Mouse (Mus musculus): Measurements from ENCODE around the gene Plek2. TPM values are rescaled to one million over a fixed set of nuclear protein-coding genes. Genes with fewer than 3 reads are reported as not detected.

The Plek2 gene
- polyA plus RNA-seq, 1 experiment = 0.54 TPM

DNA sequence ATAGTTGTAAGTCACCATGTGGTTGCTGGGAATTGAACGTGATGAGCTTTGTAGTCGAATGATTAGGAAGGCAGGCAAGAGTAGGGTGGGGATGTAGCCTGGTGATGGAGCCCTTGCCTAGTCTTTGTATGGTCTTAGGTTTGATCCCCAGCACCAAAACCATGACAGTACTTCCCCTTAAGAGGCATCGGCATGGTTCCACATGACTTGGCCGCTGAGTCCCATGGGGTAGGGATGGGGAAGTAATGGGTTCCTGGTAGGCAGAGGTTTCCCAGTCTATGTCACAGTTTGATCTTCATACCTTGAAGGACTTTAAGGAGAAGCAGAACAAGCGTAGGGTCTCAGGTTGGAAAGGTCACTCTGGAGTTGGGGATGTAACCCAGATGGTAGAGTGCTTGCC is 5.3 kb downstream of the Plek2 start:
- H3K4me3 ChIP-seq (ENCODE audit: extremely low read depth, insufficient read depth, insufficient read length) = no peak overlapping the region
- TF ChIP-seq POLR2A (IDR thresholded peaks at IDR 0.05; ENCODE audit: low read depth, low read length) (no peak), CTCF (IDR thresholded peaks at IDR 0.05; ENCODE audit: extremely low read depth, insufficient read depth, insufficient read length, insufficient replicate concordance) (no peak)
- 68% methylated on average over 5 of the region's 5 CpGs for WGBS
- no peaks in the 10 kb centered on the region for H3K27me3 ChIP-seq (ENCODE audit: control insufficient read depth, insufficient read depth, low read length)
- DNase-seq (ENCODE audit: low read depth in 1 of 2, low spot score in 2 of 2) = peak in 1 of 2 experiments; percentile 69
- no peaks in the 10 kb centered on the region for H3K4me1 ChIP-seq (ENCODE audit: control insufficient read depth, insufficient read depth, insufficient read length)
- H3K27ac ChIP-seq (ENCODE audit: insufficient read depth, low read length) = no peak overlapping the region
- no peaks in the 10 kb centered on the region for H3K36me3 ChIP-seq (ENCODE audit: control insufficient read depth, insufficient read depth, low read length)

DNA sequence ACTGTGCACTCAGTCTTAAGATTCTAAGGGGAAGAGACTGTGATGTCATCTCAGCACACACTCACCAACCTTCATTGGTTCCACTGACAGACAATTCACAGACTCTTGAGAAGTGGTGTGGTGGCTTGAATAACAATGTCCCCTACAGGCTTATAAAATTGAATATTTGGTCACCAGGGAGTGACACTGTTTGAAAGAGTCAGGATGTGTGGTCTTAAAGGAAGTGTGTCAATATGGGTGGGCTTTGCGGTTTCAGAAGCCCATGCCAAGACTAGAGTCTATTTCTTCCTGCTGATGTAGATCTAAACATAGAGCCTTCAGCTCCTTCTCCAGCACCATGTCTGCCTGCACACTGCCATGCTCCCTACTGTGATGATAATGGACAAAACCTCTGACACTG is 8.9 kb downstream of the Plek2 start:
- no peaks in the 10 kb centered on the region for H3K27me3 ChIP-seq (ENCODE audit: control insufficient read depth, insufficient read depth, low read length)
- 83% methylated on average over 1 of the region's 1 CpGs for WGBS
- TF ChIP-seq POLR2A (IDR thresholded peaks at IDR 0.05; ENCODE audit: low read depth, low read length) (no peak), CTCF (IDR thresholded peaks at IDR 0.05; ENCODE audit: extremely low read depth, insufficient read depth, insufficient read length, insufficient replicate concordance) (no peak)
- no peaks in the 10 kb centered on the region for H3K4me1 ChIP-seq (ENCODE audit: control insufficient read depth, insufficient read depth, insufficient read length)
- no peak overlapping the region for H3K4me3 ChIP-seq (ENCODE audit: extremely low read depth, insufficient read depth, insufficient read length)
- H3K36me3 ChIP-seq (ENCODE audit: control insufficient read depth, insufficient read depth, low read length) = no peaks in the 10 kb centered on the region
- DNase-seq (ENCODE audit: low read depth in 1 of 2, low spot score in 2 of 2) = no peak
- H3K27ac ChIP-seq (ENCODE audit: insufficient read depth, low read length) = no peak overlapping the region

DNA sequence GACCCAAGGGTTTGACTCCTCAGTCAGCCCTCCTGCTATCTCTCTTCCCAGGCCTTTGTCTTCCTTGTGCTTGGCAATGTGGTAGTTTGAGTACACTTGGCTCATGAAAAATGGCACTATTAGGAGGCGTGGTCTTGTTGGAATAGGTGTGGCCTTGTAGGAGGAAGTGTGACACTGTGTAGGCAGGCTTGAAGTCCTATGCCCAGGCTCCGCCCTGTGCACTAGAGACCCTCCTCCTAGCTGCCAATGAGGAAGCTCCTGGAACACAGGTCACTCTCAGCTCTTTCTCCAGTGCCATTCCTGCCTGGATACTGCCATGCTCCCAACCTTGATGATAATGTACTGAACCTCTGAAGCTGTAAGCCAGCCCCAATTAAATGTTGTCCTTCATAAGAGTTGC is 15.6 kb downstream of the Plek2 start:
- Histone ChIP-seq H3K4me3 (ENCODE audit: extremely low read depth, insufficient read depth, insufficient read length) (no peak overlapping the region), H3K27ac (ENCODE audit: insufficient read depth, low read length) (no peak overlapping the region), H3K27me3 (ENCODE audit: control insufficient read depth, insufficient read depth, low read length) (no peaks in the 10 kb centered on the region), H3K4me1 (ENCODE audit: control insufficient read depth, insufficient read depth, insufficient read length) (no peaks in the 10 kb centered on the region), H3K36me3 (ENCODE audit: control insufficient read depth, insufficient read depth, low read length) (peaks cover 4% of the 10 kb centered on the region)
- DNase-seq (ENCODE audit: low read depth in 1 of 2, low spot score in 2 of 2) = no peak
- 84% methylated on average over 2 of the region's 2 CpGs for WGBS
- TF ChIP-seq POLR2A (IDR thresholded peaks at IDR 0.05; ENCODE audit: low read depth, low read length) (no peak), CTCF (IDR thresholded peaks at IDR 0.05; ENCODE audit: extremely low read depth, insufficient read depth, insufficient read length, insufficient replicate concordance) (no peak)

DNA sequence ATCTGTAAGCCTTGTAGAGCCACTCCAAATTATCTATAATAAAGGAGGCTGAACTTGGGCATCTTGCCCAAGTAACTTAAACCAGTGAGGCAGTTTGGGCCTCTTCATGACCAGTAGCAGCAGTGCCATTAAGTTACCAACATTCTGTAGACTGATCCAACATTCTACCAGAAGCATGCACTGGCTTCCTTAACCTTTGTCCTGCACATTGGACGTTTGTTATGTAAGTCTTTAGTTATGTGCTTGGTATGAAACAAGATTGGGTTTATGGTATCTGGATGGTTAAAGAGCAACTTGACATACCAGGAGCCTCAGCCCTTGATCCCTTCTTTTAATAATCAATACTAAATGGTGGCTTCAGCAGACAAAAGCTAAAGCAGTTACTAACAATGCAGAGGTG is 16.7 kb downstream of the Plek2 start:
- Histone ChIP-seq H3K36me3 (ENCODE audit: control insufficient read depth, insufficient read depth, low read length) (peaks cover 11% of the 10 kb centered on the region), H3K27ac (ENCODE audit: insufficient read depth, low read length) (no peak overlapping the region), H3K27me3 (ENCODE audit: control insufficient read depth, insufficient read depth, low read length) (no peaks in the 10 kb centered on the region), H3K4me1 (ENCODE audit: control insufficient read depth, insufficient read depth, insufficient read length) (no peaks in the 10 kb centered on the region), H3K4me3 (ENCODE audit: extremely low read depth, insufficient read depth, insufficient read length) (no peak overlapping the region)
- TF ChIP-seq POLR2A (IDR thresholded peaks at IDR 0.05; ENCODE audit: low read depth, low read length) = no peak
- TF ChIP-seq CTCF (IDR thresholded peaks at IDR 0.05; ENCODE audit: extremely low read depth, insufficient read depth, insufficient read length, insufficient replicate concordance) = no peak
- 62% methylated on average over 1 of the region's 1 CpGs for WGBS
- DNase-seq (ENCODE audit: low read depth in 1 of 2, low spot score in 2 of 2) = no peak

DNA sequence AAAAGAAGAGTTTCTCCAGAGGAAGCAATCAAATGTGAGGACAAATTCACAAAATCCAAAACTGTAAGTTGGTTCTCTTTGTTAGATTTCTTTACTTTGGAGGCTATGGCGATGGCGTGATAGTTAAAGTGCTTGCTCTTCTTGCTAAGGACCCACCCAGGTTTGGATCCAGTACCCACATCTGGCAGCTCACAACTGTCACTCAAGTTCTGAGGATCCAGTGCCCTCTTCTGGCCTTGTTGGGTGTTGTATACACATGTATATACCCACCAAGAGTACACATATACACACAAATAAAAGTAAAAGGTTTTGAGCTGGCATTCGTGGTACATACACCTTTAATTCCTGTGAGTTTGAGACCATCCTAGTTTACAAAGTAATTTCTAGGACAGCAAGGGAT is 32.2 kb downstream of the Plek2 start:
- no peaks in the 10 kb centered on the region for H3K27me3 ChIP-seq (ENCODE audit: control insufficient read depth, insufficient read depth, low read length)
- WGBS = 95% methylated on average over 3 of the region's 3 CpGs
- H3K27ac ChIP-seq (ENCODE audit: insufficient read depth, low read length) = no peak overlapping the region
- no peak for TF ChIP-seq POLR2A (IDR thresholded peaks at IDR 0.05; ENCODE audit: low read depth, low read length)
- no peak for TF ChIP-seq CTCF (IDR thresholded peaks at IDR 0.05; ENCODE audit: extremely low read depth, insufficient read depth, insufficient read length, insufficient replicate concordance)
- no peaks in the 10 kb centered on the region for H3K4me1 ChIP-seq (ENCODE audit: control insufficient read depth, insufficient read depth, insufficient read length)
- H3K4me3 ChIP-seq (ENCODE audit: extremely low read depth, insufficient read depth, insufficient read length) = no peak overlapping the region
- H3K36me3 ChIP-seq (ENCODE audit: control insufficient read depth, insufficient read depth, low read length) = peaks cover 24% of the 10 kb centered on the region
- no peak for DNase-seq (ENCODE audit: low read depth in 1 of 2, low spot score in 2 of 2)

DNA sequence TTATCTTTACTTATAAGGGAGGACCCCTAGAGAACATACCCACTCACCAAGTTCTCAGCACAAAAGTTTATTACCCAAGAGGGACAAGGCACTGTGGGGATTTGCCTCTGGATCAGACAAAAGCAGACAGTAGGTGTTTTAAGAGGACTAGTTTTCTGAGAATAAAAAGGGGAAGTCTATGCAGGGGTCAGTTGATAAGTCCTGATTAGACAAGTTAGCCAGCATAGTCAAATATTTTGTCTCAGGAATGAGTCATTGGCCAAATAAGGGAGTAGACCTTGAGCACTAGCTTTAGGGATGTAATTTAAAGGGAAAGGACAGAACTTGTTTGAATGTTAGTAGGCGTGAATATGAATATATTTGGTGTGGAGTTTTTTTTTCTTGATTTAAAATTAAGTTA is 38.6 kb downstream of the Plek2 start:
- peaks cover 2% of the 10 kb centered on the region for H3K4me1 ChIP-seq (ENCODE audit: control insufficient read depth, insufficient read depth, insufficient read length)
- peaks cover 16% of the 10 kb centered on the region for H3K36me3 ChIP-seq (ENCODE audit: control insufficient read depth, insufficient read depth, low read length)
- DNase-seq (ENCODE audit: low read depth in 1 of 2, low spot score in 2 of 2) = no peak
- H3K27me3 ChIP-seq (ENCODE audit: control insufficient read depth, insufficient read depth, low read length) = no peaks in the 10 kb centered on the region
- H3K27ac ChIP-seq (ENCODE audit: insufficient read depth, low read length) = no peak overlapping the region
- WGBS = 83% methylated on average over 1 of the region's 1 CpGs
- TF ChIP-seq POLR2A (IDR thresholded peaks at IDR 0.05; ENCODE audit: low read depth, low read length) (no peak), CTCF (IDR thresholded peaks at IDR 0.05; ENCODE audit: extremely low read depth, insufficient read depth, insufficient read length, insufficient replicate concordance) (no peak)
- no peak overlapping the region for H3K4me3 ChIP-seq (ENCODE audit: extremely low read depth, insufficient read depth, insufficient read length)

DNA sequence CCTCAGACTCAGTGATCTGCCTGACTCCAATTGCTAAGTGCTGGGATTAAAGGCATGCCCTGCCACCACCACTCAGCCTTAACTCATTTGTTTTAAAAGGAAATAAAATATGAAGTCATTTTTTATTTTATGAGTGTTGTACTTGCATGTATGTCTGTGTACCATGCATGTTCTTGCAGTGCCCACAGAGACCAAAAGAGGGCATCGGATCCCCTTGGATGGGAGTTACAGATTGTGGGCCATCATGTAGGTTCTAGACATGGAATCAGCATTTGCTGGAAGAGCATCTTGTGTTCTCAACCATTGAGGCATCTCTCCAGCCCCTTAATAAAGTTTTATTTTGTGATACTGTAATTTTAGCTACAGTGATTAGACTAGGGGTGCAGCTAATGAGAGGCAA is 41.3 kb downstream of the Plek2 start:
- DNase-seq (ENCODE audit: low read depth in 1 of 2, low spot score in 2 of 2) = no peak
- Histone ChIP-seq H3K27me3 (ENCODE audit: control insufficient read depth, insufficient read depth, low read length) (no peaks in the 10 kb centered on the region), H3K36me3 (ENCODE audit: control insufficient read depth, insufficient read depth, low read length) (peaks cover 13% of the 10 kb centered on the region), H3K27ac (ENCODE audit: insufficient read depth, low read length) (no peak overlapping the region), H3K4me3 (ENCODE audit: extremely low read depth, insufficient read depth, insufficient read length) (no peak overlapping the region), H3K4me1 (ENCODE audit: control insufficient read depth, insufficient read depth, insufficient read length) (peaks cover 2% of the 10 kb centered on the region)
- 97% methylated on average over 1 of the region's 1 CpGs for WGBS
- TF ChIP-seq CTCF (IDR thresholded peaks at IDR 0.05; ENCODE audit: extremely low read depth, insufficient read depth, insufficient read length, insufficient replicate concordance) = peak; percentile 2; the same call in 1 of the 2 replicates
- TF ChIP-seq POLR2A (IDR thresholded peaks at IDR 0.05; ENCODE audit: low read depth, low read length) = no peak
